Mouse (Mus musculus): ENCODE data around the gene Homer2.

Homer2 gene

GRCm38 (mm10) chr7:81592686-81593085 is 114.6 kb downstream of the Homer2 start:
- no peak for DNase-seq (ENCODE audit: inconsistent ontology term)

GRCm38 (mm10) chr7:81587238-81587637 is 120.1 kb downstream of the Homer2 start:
- DNase-seq (ENCODE audit: inconsistent ontology term) = no peak

DNA sequence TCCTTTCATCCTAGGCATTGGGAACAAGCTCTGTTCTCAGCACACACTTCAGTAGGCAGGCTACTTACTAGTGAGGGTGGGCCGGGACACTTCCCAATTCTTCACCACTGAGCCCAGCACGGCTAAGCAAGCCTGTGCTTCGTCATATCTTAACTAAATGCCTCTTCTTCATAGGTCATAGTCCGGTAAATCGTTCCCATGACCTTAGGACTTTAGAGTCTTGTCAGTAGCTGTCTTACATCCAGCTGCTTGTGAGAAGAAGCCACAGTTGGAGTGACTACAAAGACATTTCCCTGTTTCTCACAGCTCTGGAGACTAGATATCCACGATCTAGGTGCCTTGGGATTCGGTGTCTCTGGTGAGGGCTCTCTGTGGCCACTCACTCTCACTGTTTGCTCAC is 122.0 kb downstream of the Homer2 start:
- no peak for DNase-seq (ENCODE audit: inconsistent ontology term)

GRCm38 (mm10) chr7:81583512-81583911 is 123.8 kb downstream of the Homer2 start:
- no peak for DNase-seq (ENCODE audit: inconsistent ontology term)

DNA sequence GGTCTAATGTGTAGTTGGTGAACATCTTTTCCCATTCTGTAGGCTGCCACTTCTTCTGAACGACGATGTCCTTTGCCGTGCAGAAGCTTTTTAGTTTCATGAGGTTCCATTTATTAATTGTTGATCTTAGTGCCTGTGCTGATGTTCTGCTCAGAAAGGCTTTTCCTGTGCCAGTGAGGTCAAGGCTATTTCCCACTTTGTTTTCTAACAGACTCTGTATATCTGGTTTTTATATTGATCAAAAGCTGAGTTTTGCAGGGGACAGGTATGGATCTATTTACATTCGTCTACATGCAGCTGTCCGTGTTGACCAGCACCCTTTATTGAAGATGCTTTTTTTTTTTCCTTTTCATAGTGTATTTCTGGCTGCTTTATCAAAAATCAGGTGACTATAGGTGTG is 128.0 kb downstream of the Homer2 start:
- no peak for DNase-seq (ENCODE audit: inconsistent ontology term)

- DNase-seq (ENCODE audit: inconsistent ontology term) = no peak
These were observed 128.9 kb downstream of the Homer2 start for GRCm38 (mm10) chr7:81578413-81578812.

DNA sequence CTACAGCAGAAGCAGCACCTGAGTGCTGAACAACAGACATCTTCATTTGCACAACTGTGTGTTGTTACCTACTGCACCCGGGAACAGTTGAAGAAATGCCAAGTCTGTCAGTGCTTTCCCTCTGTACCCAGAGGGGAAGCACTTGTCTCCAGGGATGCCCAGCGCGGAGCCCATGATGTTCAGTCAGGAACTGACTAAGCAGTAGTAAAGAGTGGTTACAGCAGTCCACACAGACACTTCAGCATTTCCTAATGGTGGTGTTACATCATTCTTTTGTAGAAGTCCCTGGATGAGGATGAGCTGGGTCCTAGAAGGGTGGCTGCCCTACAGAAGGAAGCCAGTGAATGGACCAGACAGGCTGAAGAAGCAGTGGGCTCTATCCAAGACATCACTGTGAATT is 129.5 kb downstream of the Homer2 start:
- no peak for DNase-seq (ENCODE audit: inconsistent ontology term)

GRCm38 (mm10) chr7:81575606-81576005 is 131.7 kb downstream of the Homer2 start:
- DNase-seq (ENCODE audit: inconsistent ontology term) = no peak

GRCm38 (mm10) chr7:81573821-81574220 is 133.5 kb downstream of the Homer2 start:
- no peak for DNase-seq (ENCODE audit: inconsistent ontology term)

DNA sequence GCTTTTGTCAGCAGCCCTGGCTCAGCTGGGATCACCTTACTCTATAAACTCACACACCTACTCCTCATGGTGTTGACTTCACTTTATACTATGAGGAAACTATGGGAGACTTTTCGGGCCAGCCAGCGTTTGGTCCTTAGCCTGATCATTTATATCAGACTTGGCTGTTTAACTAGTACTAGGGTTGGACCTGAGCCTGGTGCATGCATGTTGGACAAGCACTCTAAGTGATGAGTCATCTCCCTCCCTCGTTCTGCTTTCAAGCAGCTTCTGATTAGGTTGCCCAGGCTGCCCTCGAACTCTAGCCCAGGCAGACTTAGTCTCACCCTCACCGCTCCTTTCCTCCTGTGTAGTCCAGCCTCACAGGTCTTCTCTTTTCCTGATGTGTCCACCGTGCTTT is 133.9 kb downstream of the Homer2 start:
- peak; percentile 14 for DNase-seq (ENCODE audit: inconsistent ontology term)

- peak; percentile 40 for DNase-seq (ENCODE audit: inconsistent ontology term)
These were observed 134.6 kb downstream of the Homer2 start for GRCm38 (mm10) chr7:81572610-81573268.

DNA sequence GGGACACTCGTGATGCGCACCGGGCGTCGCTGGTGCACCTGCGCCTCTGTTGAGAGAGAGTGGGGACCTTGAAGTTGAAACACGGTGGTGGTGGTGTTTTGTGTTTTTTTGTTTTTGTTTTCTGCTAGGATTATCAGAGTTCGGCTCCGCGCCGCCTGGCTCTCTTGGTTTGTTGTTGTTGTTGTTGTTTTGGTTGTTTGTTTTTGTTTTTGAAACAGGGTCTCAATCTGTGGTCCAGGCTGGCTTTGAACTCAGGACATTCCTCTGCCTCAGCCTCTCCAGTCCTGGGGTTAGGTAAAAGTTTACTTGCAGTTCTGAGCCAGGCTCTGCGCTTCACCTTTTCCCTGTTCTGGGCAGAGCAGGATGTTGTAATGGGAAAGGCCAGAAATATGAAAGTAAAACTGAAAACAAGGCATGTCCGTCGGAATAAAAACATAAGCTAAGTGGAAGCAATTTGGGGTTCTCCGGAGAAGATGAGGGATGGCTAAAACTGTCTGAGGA is 135.3 kb downstream of the Homer2 start:
- peak; percentile 37 for DNase-seq (ENCODE audit: inconsistent ontology term)

DNA sequence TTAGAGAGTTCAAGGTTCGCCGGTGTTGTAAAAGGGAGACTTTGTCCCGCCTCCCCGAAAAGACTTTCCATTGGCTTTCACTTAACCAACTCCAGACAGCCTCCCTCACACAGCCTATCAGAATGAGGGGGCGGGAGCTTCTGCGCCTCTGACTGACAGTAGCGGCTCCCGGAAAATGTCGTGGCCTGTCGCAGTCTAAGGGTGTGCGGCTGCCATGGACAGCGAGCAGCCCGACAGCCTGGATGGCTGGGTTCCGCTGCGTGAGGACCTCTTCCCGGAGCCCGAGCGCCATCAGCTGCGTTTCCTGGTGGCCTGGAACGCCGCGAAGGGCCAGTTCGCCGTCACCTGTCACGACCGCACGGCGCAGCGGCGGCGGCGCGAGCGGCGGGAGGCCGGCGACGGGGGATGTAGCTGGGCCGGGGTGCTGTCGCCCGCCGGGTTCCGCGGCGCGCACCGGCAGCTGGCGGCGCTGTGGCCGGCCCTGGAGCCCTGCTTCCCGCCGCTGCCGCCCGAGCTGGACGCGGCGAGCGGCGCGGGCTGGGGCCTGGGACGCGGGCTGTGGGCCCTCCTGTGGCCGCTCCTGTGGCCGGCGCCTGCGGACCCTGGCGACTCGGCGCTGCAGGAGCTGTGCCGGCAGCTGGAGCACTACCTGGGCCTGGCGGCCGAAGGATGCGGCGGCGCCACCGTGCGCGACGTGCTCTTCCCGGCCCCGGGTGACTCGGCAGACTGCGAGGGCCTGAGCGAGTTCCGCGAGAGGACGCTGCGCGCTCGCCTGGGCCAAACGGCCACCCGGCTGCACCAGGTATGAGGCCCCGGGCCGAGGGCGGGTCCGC is 136.0 kb downstream of the Homer2 start, which contains the start of gene Whamm:
Gene Whamm, plus strand, starts transcription at position 159 of the 833 bp plus-strand sequence.
- peak; percentile 93 for DNase-seq (ENCODE audit: inconsistent ontology term)

DNA sequence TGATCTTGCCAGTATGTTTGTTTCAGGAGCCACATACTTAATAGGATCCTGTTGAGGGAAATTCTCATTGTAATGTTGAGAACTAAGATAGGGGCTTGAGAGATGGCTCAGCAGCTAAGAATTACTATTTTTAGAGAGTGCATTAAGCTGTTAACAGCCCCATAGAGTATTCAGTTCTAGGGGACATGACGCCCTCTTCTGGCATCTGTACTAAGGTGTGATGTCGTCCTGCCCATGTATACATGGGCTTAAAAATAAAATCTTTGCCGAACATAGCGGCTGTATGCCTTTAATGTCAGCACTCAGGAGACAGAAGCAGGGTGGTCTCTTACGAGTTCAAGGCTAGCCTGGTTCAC is 136.6 kb downstream of the Homer2 start:
- no peak for DNase-seq (ENCODE audit: inconsistent ontology term)

DNA sequence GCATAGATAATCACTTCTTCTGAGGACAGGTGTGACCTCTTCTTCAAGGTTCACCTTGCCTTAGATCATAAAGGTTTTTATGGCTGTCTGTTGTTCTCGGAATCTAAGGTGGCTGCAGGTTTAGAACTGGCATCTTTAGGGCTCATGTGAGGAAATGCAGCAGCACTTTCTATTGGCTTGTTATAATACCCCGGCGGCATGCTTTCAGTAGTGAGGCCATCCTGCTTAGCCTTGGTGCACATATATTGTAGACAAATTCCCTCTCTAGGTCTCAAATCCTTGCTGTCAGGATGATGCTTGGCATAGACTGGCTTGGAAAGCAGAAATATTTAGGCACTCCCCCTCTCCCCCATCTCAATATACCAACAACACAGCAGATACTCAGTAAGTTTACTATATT is 137.1 kb downstream of the Homer2 start:
- DNase-seq (ENCODE audit: inconsistent ontology term) = no peak

DNA sequence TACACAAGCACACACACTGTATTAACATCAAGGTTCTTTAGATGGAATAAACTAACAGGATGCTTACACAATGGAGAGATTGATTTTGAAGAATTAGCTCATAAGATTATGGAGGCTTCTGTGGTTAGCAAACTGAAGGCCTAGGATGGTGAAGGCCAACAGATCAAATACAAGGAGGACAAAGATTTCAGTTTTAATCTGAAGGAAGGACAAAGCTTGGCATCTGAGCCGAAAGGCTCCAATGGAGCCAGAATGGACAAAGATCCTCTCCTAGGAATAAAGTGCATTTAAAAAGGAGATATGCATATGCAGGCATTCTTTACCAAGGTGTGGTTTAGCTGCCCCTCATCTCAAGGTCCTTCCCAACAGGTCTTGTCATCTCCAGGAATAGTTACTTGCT is 137.5 kb downstream of the Homer2 start:
- DNase-seq (ENCODE audit: inconsistent ontology term) = no peak

GRCm38 (mm10) chr7:81567396-81567795 is 139.9 kb downstream of the Homer2 start:
- no peak for DNase-seq (ENCODE audit: inconsistent ontology term)

DNA sequence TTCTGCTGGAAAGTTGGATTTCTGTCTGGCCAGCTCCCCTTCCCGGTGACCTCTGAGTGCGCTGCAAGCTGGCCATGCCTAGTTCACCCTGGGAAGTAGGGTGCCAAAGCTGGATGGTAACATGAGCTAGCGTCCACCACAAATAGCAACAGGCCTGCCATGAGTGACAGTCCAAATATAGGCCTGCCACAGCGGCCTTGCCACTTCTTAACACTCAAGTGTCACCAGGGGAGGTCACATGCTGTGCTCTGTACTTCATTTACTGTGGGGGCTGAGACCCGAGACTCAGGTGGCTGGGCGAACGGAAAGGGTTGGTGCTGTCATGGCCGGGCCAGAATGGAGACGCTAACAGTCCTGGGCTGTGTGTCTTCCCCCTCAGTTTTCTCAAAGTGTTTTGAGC is 140.4 kb downstream of the Homer2 start, which contains the start of gene Fsd2:
Gene Fsd2, minus strand, starts transcription at position 53 of the 400 bp plus-strand sequence.
- no peak for DNase-seq (ENCODE audit: inconsistent ontology term)

- DNase-seq (ENCODE audit: inconsistent ontology term) = no peak
These were observed 141.0 kb downstream of the Homer2 start for GRCm38 (mm10) chr7:81566332-81566731.

DNA sequence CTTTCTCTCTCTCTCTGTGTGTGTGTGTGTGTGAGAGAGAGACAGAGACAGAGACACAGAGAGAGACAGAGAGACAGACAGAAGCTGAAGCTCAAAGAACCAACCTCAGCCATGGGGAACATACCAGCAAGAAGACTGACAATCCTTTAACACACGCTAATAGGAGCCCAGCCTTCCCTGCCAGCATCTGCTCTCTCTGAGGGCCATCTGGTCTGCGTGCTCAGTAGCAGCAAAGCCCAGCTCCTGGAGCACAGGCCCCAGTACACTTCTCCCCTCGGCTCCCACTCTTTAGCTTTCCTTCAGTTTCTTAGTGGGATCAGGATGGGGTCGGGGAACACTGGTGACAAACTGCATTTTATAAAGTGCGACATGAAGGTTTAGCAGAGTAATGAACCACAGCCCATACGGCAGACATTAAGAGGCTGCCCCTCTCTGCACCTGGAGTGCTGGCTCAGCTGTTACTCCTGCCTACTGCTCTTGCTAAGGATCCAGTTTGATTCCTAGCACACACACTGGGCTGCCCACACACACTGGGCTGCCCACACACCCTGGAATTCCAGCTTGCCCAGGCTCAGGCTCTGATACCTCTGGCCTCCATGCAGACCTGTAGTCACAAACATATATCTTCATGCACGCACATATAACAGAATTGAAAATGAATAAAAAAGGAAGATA is 141.8 kb downstream of the Homer2 start:
- no peak for DNase-seq (ENCODE audit: inconsistent ontology term)

GRCm38 (mm10) chr7:81564766-81565165 is 142.6 kb downstream of the Homer2 start:
- DNase-seq (ENCODE audit: inconsistent ontology term) = no peak

- no peak for DNase-seq (ENCODE audit: inconsistent ontology term)
These were observed 143.8 kb downstream of the Homer2 start for GRCm38 (mm10) chr7:81563506-81564015.
